Mouse (Mus musculus): ENCODE measurements around the gene Cmtr2. TPM values are rescaled to one million over a fixed set of nuclear protein-coding genes. Genes with fewer than 3 reads are reported as not detected.

The Cmtr2 gene
- polyA plus RNA-seq, 1 experiment from 2014 or later: 12.9 TPM

DNA sequence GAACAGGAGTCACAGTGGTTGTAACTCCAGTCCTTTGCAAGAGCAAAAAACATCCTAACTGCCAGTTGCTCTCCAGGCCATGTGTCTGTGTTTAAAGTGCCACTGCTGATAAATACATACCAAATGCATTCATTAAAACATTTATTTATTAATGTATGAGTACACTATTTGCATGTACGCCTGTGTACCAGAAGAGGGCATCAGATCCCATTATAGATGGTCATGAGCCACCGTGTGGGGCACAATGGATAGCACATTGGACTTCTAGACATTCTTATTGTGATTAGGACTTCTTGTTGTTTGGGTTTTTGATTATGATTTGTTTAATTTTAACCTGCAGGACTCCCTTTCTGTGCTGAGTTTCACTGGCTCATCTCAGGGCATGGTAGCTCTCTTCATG, 57.9 kb downstream of the Cmtr2 start:
- Histone ChIP-seq H3K4me1 (ENCODE audit: control insufficient read depth, insufficient read depth, low read length) (peaks cover 12% of the 10 kb centered on the region), H3K4me3 (ENCODE audit: low read depth, low read length) (no peak overlapping the region), H3K9me3 (replicated peaks; ENCODE audit: control insufficient read depth, low read length) (no peaks in the 10 kb centered on the region), H3K36me3 (ENCODE audit: control insufficient read depth, insufficient read depth, low read length) (no peaks in the 10 kb centered on the region), H3K27me3 (replicated peaks; ENCODE audit: control insufficient read depth, insufficient read depth, low read length) (no peaks in the 10 kb centered on the region), H3K4me2 (ENCODE audit: low read length) (no peak overlapping the region), H3K9ac (ENCODE audit: low read length) (no peak overlapping the region), H3K27ac (ENCODE audit: low read depth, low read length) (no peak overlapping the region)
- 73% methylated on average over 2 of the region's 2 CpGs for WGBS
- DNase-seq (ENCODE audit: low spot score) (no peak), ATAC-seq (no peak)

Other genes with a start within 250 kb of the Cmtr2 start
- not detected in 2 replicates for gene Tat, start 225.2 kb upstream of the Cmtr2 start, polyA plus RNA-seq (2014; fragmentation: Nextera tagmentation; extraction: Ambion mirVana)
- not detected in 2 replicates for gene Chst4, start 175.9 kb upstream of the Cmtr2 start, polyA plus RNA-seq (2014; fragmentation: Nextera tagmentation; extraction: Ambion mirVana)
- gene Zfp612, start 135.9 kb upstream of the Cmtr2 start, polyA plus RNA-seq (2014; fragmentation: Nextera tagmentation; extraction: Ambion mirVana): 16.4 and 17.4 TPM in 2 replicates
- not detected in 2 replicates for gene Gm21964, start 114.5 kb upstream of the Cmtr2 start, polyA plus RNA-seq (2014; fragmentation: Nextera tagmentation; extraction: Ambion mirVana)
- gene Gm17720, start 112.9 kb upstream of the Cmtr2 start, polyA plus RNA-seq (2014; fragmentation: Nextera tagmentation; extraction: Ambion mirVana): not detected in 2 replicates
- gene Calb2, start 47.5 kb upstream of the Cmtr2 start, polyA plus RNA-seq (2014; fragmentation: Nextera tagmentation; extraction: Ambion mirVana): 93.2 and 128 TPM in 2 replicates
- gene Hydin, start 51.3 kb downstream of the Cmtr2 start, polyA plus RNA-seq (2014; fragmentation: Nextera tagmentation; extraction: Ambion mirVana): 0.13 and 0.38 TPM in 2 replicates